Mouse (Mus musculus) CH12.LX (cell line): Measurements from ENCODE around the gene Sema4g. TPM values are rescaled to one million over a fixed set of nuclear protein-coding genes. Genes with fewer than 3 reads are reported as not detected.

Experiments used
- DNase-seq: peaks from one replicate; pipeline ENCODE4 v3.0.0-alpha.2; 2013; ENCODE audit errors: extremely low read depth
- H3K27ac ChIP-seq: 2 replicates; pipeline ENCODE4 v1.5.1; 2012; ENCODE audit warnings: low read depth, mild to moderate bottlenecking, control low read depth, moderate library complexity; ENCODE audit not compliant: insufficient read depth
- H3K27me3 ChIP-seq: replicated peaks from 2 replicates; pipeline ENCODE3; 2012; ENCODE audit warnings: inconsistent platforms
- H3K36me3 ChIP-seq, 2 experiments: replicated peaks in 1 of 2; 2 replicates each; pipeline versions ENCODE3 to v1.6.1; 2012; ENCODE audit warnings: inconsistent platforms in 1 of 2, low read length in 1 of 2, mild to moderate bottlenecking in 1 of 2, mixed read lengths in 1 of 2, moderate library complexity in 1 of 2; ENCODE audit not compliant: control insufficient read depth in 1 of 2, insufficient read depth in 1 of 2
- H3K4me1 ChIP-seq, 2 experiments: 2 replicates each; pipeline ENCODE4 v1.6.1; 2012; ENCODE audit warnings: inconsistent platforms in 1 of 2, moderate library complexity in 1 of 2; ENCODE audit not compliant: insufficient read depth in 2 of 2, control insufficient read depth in 1 of 2
- H3K4me2 ChIP-seq: 2 replicates; pipeline ENCODE4 v1.6.1; 2012; ENCODE audit warnings: low read depth, mild to moderate bottlenecking, control low read depth; ENCODE audit not compliant: poor library complexity, insufficient read depth, severe bottlenecking
- H3K4me3 ChIP-seq, 3 experiments: fragments of 150-350 bp in 1 of 3; sonication (generic) in 1 of 3; replicated peaks in 1 of 3; 2 replicates each; pipeline versions ENCODE3 to v1.5.1; 2011 to 2012; ENCODE audit warnings: low read depth in 2 of 3, low read length in 2 of 3, mild to moderate bottlenecking in 2 of 3, moderate library complexity in 2 of 3, control low read depth in 1 of 3, improper control_type of control experiment in 1 of 3, inconsistent platforms in 1 of 3, mixed read lengths in 1 of 3; ENCODE audit not compliant: poor library complexity in 1 of 3
- H3K79me2 ChIP-seq: replicated peaks from 2 replicates; pipeline ENCODE4 v1.6.1; 2012; ENCODE audit warnings: mild to moderate bottlenecking, moderate library complexity; ENCODE audit not compliant: control insufficient read depth, poor library complexity, insufficient read depth, severe bottlenecking; ENCODE audit errors: extremely low read depth
- H3K9ac ChIP-seq: 2 replicates; pipeline ENCODE4 v1.6.1; 2012; ENCODE audit warnings: low read depth, mild to moderate bottlenecking, control low read depth, moderate library complexity; ENCODE audit not compliant: insufficient read depth
- H3K9me3 ChIP-seq: replicated peaks from 2 replicates; pipeline ENCODE3; 2012; ENCODE audit warnings: low read length, inconsistent platforms, mixed read lengths
- BHLHE40 ChIP-seq: IDR thresholded peaks from 2 replicates; pipeline ENCODE4 v1.6.1; 2011; ENCODE audit warnings: mild to moderate bottlenecking, low read depth, low read length, improper control_type of control experiment
- CHD1 ChIP-seq: IDR thresholded peaks from 2 replicates; pipeline ENCODE4 v1.6.1; 2012; ENCODE audit warnings: low read depth, low read length, improper control_type of control experiment, inconsistent platforms
- CHD2 ChIP-seq: IDR thresholded peaks from 2 replicates; pipeline ENCODE4 v1.6.1; 2011; ENCODE audit warnings: low read length, improper control_type of control experiment
- CTCF ChIP-seq, 2 experiments: IDR thresholded peaks in 1 of 2; conservative IDR thresholded peaks in 1 of 2; 2 replicates each; pipeline ENCODE4 v1.5.1; 2011 to 2012; ENCODE audit warnings: low read depth in 2 of 2, low read length in 2 of 2, improper control_type of control experiment in 1 of 2, inconsistent platforms in 1 of 2, mild to moderate bottlenecking in 1 of 2, moderate library complexity in 1 of 2
- E2F4 ChIP-seq: IDR thresholded peaks from 2 replicates; pipeline ENCODE4 v1.6.1; 2011; ENCODE audit warnings: low read depth, low read length, improper control_type of control experiment; ENCODE audit not compliant: insufficient replicate concordance
- ETS1 ChIP-seq: conservative IDR thresholded peaks from 2 replicates; pipeline ENCODE4 v1.6.1; 2012; ENCODE audit warnings: low read depth, mild to moderate bottlenecking, inconsistent platforms, low read length, improper control_type of control experiment, moderate library complexity
- GABPA ChIP-seq: IDR thresholded peaks from 2 replicates; pipeline ENCODE4 v1.6.1; 2012; ENCODE audit warnings: low read depth, low read length, improper control_type of control experiment, inconsistent platforms; ENCODE audit not compliant: insufficient replicate concordance
- HCFC1 ChIP-seq: IDR thresholded peaks from 2 replicates; pipeline ENCODE4 v1.6.1; 2012; ENCODE audit warnings: low read depth, mild to moderate bottlenecking, inconsistent platforms, low read length, improper control_type of control experiment
- IRF4 ChIP-seq: IDR thresholded peaks from 2 replicates; pipeline ENCODE4 v1.6.1; 2014; ENCODE audit warnings: low read depth, mild to moderate bottlenecking, inconsistent platforms, low read length, improper control_type of control experiment
- JUN ChIP-seq: IDR thresholded peaks from 2 replicates; pipeline ENCODE4 v1.6.1; 2011; ENCODE audit warnings: low read depth, mild to moderate bottlenecking, low read length, improper control_type of control experiment, moderate library complexity; ENCODE audit not compliant: insufficient read depth
- KAT2A ChIP-seq: IDR thresholded peaks from 2 replicates; pipeline ENCODE4 v1.6.1; 2012; ENCODE audit warnings: low read length, improper control_type of control experiment, inconsistent platforms; ENCODE audit not compliant: insufficient replicate concordance
- MAFK ChIP-seq: IDR thresholded peaks from 2 replicates; pipeline ENCODE4 v1.6.1; 2011; ENCODE audit warnings: low read length, improper control_type of control experiment; ENCODE audit not compliant: insufficient replicate concordance
- MAX ChIP-seq: IDR thresholded peaks from 2 replicates; pipeline ENCODE4 v1.6.1; 2011; ENCODE audit warnings: low read length, improper control_type of control experiment
- MEF2A ChIP-seq: IDR thresholded peaks from 2 replicates; pipeline ENCODE4 v1.6.1; 2014; ENCODE audit warnings: low read depth, mild to moderate bottlenecking, inconsistent platforms, low read length, improper control_type of control experiment, borderline replicate concordance
- MYC ChIP-seq: IDR thresholded peaks from 2 replicates; pipeline ENCODE4 v1.6.1; 2011; ENCODE audit warnings: low read depth, mild to moderate bottlenecking, improper control_type of control experiment, low read length
- NELFE ChIP-seq: IDR thresholded peaks from 2 replicates; pipeline ENCODE4 v1.6.1; 2011; ENCODE audit warnings: low read depth, low read length, improper control_type of control experiment
- PAX5 ChIP-seq: IDR thresholded peaks from 2 replicates; pipeline ENCODE4 v1.6.1; 2012; ENCODE audit warnings: low read length, inconsistent platforms, mixed read lengths
- POLR2A ChIP-seq: IDR thresholded peaks from 2 replicates; pipeline ENCODE4 v1.6.1; 2011; ENCODE audit warnings: low read depth, mild to moderate bottlenecking, improper control_type of control experiment, low read length
- RAD21 ChIP-seq: IDR thresholded peaks from 2 replicates; pipeline ENCODE4 v1.6.1; 2011; ENCODE audit warnings: low read depth, mild to moderate bottlenecking, low read length, improper control_type of control experiment, moderate library complexity
- RCOR1 ChIP-seq: conservative IDR thresholded peaks from 2 replicates; pipeline ENCODE4 v1.6.1; 2012; ENCODE audit warnings: low read depth, mild to moderate bottlenecking, inconsistent platforms, low read length, improper control_type of control experiment
- SMC3 ChIP-seq: IDR thresholded peaks from 2 replicates; pipeline ENCODE4 v1.6.1; 2011; ENCODE audit warnings: low read depth, low read length, improper control_type of control experiment
- TBP ChIP-seq: conservative IDR thresholded peaks from 2 replicates; pipeline ENCODE4 v1.6.1; 2011; ENCODE audit warnings: low read depth, low read length, improper control_type of control experiment
- UBTF ChIP-seq: IDR thresholded peaks from 2 replicates; pipeline ENCODE4 v1.6.1; 2012; ENCODE audit warnings: low read depth, mild to moderate bottlenecking, inconsistent platforms, low read length, improper control_type of control experiment, moderate library complexity
- USF1 ChIP-seq: IDR thresholded peaks from 2 replicates; pipeline ENCODE4 v1.6.1; 2014; ENCODE audit warnings: low read depth, mild to moderate bottlenecking, inconsistent platforms, low read length, improper control_type of control experiment
- USF2 ChIP-seq: conservative IDR thresholded peaks from 2 replicates; pipeline ENCODE4 v1.6.1; 2011; ENCODE audit warnings: low read depth, low read length, improper control_type of control experiment
- ZC3H11A ChIP-seq: IDR thresholded peaks from 2 replicates; pipeline ENCODE4 v1.6.1; 2012; ENCODE audit warnings: low read depth, mild to moderate bottlenecking, inconsistent platforms, low read length, improper control_type of control experiment
- ZKSCAN1 ChIP-seq: IDR thresholded peaks from 2 replicates; pipeline ENCODE4 v1.6.1; 2012; ENCODE audit warnings: low read depth, inconsistent platforms, low read length, improper control_type of control experiment, borderline replicate concordance
- ZMIZ1 ChIP-seq: IDR thresholded peaks from 2 replicates; pipeline ENCODE4 v1.6.1; 2012; ENCODE audit warnings: low read depth, mild to moderate bottlenecking, inconsistent platforms, low read length, improper control_type of control experiment
- ZNF384 ChIP-seq: IDR thresholded peaks from 2 replicates; pipeline ENCODE4 v1.6.1; 2012; ENCODE audit warnings: low read depth, low read length, improper control_type of control experiment, inconsistent platforms
- dilution Hi-C: fragments of 300-500 bp; cut with MboI; formaldehyde crosslinking; loops from 2 replicates; pipeline ENCODE4 v1.14.3; 2020; ENCODE audit warnings: low sequenced_read_pairs; ENCODE audit not compliant: extremely low pct_unique_long_range_greater_than_20kb, extremely low pct_ligation_motif_present
- in situ Hi-C: fragments of 300-500 bp; cut with MboI; formaldehyde crosslinking; loops from 3 replicates; pipeline ENCODE4 v1.14.3; 2019; ENCODE audit warnings: low sequenced_read_pairs, low pct_ligation_motif_present, low pct_unique_long_range_greater_than_20kb, mixed read lengths
- polyA plus RNA-seq: library from polyadenylated mRNA; unstranded; fragments of >175 nt; gene quantifications from 2 replicates; pipeline ENCODE4 v1.2.1, GENCODE M21; 2012; ENCODE audit warnings: low read depth; ENCODE audit not compliant: insufficient read length
- total RNA-seq, 2 experiments: library from RNA; depleted of rRNA; stranded (reverse); fragments of 300-350 nt in 1 of 2; fragments of >200 nt in 1 of 2; gene quantifications; 2 replicates each; pipeline ENCODE4 v1.2.3; 2012 to 2014

The Sema4g gene
- 0.55 and 1.1 TPM in 2 replicates for total RNA-seq (2012; rRNA removed)
- total RNA-seq (2014; rRNA removed), result 0.38 and 0.71 TPM in 2 replicates
- 8.3 and 8.4 TPM in 2 replicates for polyA plus RNA-seq

GRCm38 (mm10) chr19:44988831-44989566 is at the start of gene Sema4g:
TSS of gene Sema4g (plus strand) at chr19:44989101.
- H3K27ac ChIP-seq, result no peak within 1 kb of the TSS
- dilution Hi-C loops, result no loop called here
- H3K27me3 ChIP-seq, result no peaks in the 10 kb centered on the region
- H3K4me1 ChIP-seq, result peaks cover 4 to 20% of the 10 kb centered on the region in 2 experiments; a peak in 3 of 4 replicates
- in situ Hi-C loops, result no loop called here
- no peak for TF ChIP-seq ZC3H11A
- TF ChIP-seq ZNF384, result no peak
- no peak for TF ChIP-seq E2F4
- no peak for TF ChIP-seq NELFE
- no peak for TF ChIP-seq MYC
- no peak for TF ChIP-seq RCOR1
- TF ChIP-seq SMC3, result no peak
- no peak for TF ChIP-seq MAX
- no peak for TF ChIP-seq PAX5
- no peak for TF ChIP-seq KAT2A
- TF ChIP-seq IRF4, result no peak
- no peak for TF ChIP-seq ZMIZ1
- TF ChIP-seq CTCF (conservative IDR thresholded peaks at IDR 0.05 in 1 of 2, IDR thresholded peaks at IDR 0.05 in 1 of 2; ENCODE audit: low read depth in 2 of 2, low read length in 2 of 2), result no peak
- TF ChIP-seq MEF2A, result no peak
- TF ChIP-seq JUN, result no peak
- TF ChIP-seq MAFK, result no peak
- TF ChIP-seq GABPA, result no peak
- no peak for TF ChIP-seq CHD1
- H3K79me2 ChIP-seq, result no peaks in the 10 kb centered on the region
- H3K4me2 ChIP-seq, result no peak within 1 kb of the TSS
- H3K9ac ChIP-seq, result no peak within 1 kb of the TSS
- no peaks in the 10 kb centered on the region for H3K9me3 ChIP-seq
- H3K4me3 ChIP-seq, result no peak within 1 kb of the TSS
- peaks cover 0 to 46% of the 10 kb centered on the region in 2 experiments for H3K36me3 ChIP-seq
- no peak for DNase-seq

DNA sequence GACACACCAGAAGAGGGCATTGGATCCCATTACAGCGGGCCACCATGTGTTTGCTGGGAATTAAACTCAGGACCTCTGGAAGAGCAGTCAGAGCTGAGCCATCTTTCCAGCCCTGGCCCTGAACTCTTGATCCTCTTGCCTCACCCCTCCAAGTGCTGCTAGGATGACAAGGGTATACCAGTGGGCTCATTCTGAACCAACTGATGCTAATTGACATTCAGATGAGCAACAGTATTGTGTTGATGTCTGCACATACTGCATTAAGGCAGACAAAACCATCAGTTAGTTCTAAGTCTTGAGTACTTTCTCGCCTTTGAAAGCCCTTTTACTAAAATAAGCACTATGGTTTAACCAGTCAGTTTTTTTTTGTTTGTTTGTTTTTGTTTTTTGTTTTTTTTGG is 29.3 kb upstream of the Sema4g start:
- peaks cover 54 to 84% of the 10 kb centered on the region in 2 experiments for H3K36me3 ChIP-seq
- TF ChIP-seq KAT2A, result no peak
- no peak for TF ChIP-seq USF1
- TF ChIP-seq ZMIZ1, result no peak
- TF ChIP-seq BHLHE40, result no peak
- TF ChIP-seq GABPA, result no peak
- TF ChIP-seq UBTF, result no peak
- no peak for TF ChIP-seq IRF4
- TF ChIP-seq RAD21, result no peak
- no peak for TF ChIP-seq JUN
- TF ChIP-seq HCFC1, result no peak
- no peak for TF ChIP-seq USF2
- TF ChIP-seq ETS1, result no peak
- TF ChIP-seq TBP, result no peak
- TF ChIP-seq E2F4, result no peak
- TF ChIP-seq CHD2, result no peak
- TF ChIP-seq POLR2A, result no peak
- TF ChIP-seq ZKSCAN1, result no peak
- no peaks in the 10 kb centered on the region for H3K4me1 ChIP-seq
- dilution Hi-C loops, result no loop called here
- no peak overlapping the region for H3K27ac ChIP-seq
- H3K9me3 ChIP-seq, result no peaks in the 10 kb centered on the region
- no peak overlapping the region for H3K4me2 ChIP-seq
- H3K79me2 ChIP-seq, result no peaks in the 10 kb centered on the region
- no peaks in the 10 kb centered on the region for H3K27me3 ChIP-seq
- no peak for DNase-seq
- H3K9ac ChIP-seq, result no peak overlapping the region
- in situ Hi-C loops, result no loop called here
- no peak overlapping the region for H3K4me3 ChIP-seq
